Mouse (Mus musculus): ENCODE data around the gene Mdh1b. TPM values are rescaled to one million over a fixed set of nuclear protein-coding genes. Genes with fewer than 3 reads are reported as not detected.

The Mdh1b gene
- 3.2 TPM for polyA plus RNA-seq (2014; fragmentation: Illumina TruSeq; extraction: RNeasy Lipid Tissue Mini Kit (QIAGEN cat#74804); ENCODE audit: low read depth, low replicate concordance)

GRCm38 (mm10) chr1:63730240-63730771 is at the start of gene Mdh1b, which contains the start of gene Fastkd2:
Gene Mdh1b (minus strand): TSS chr1:63730318.
Gene Fastkd2 (plus strand): TSS chr1:63730614.

GRCm38 (mm10) chr1:63769167-63769566 is 39.0 kb upstream of the Mdh1b start, which contains the start of gene 4933402D24Rik:
Gene 4933402D24Rik (minus strand): TSS chr1:63769267.

GRCm38 (mm10) chr1:63686827-63687226 is 43.3 kb downstream of the Mdh1b start, which contains the start of gene Dytn:
Gene Dytn (minus strand): TSS chr1:63686927.

Other genes with a start within 250 kb of the Mdh1b start
- not detected for gene Gm39653, start 114.3 kb downstream of the Mdh1b start, polyA plus RNA-seq (2014; fragmentation: Illumina TruSeq; extraction: RNeasy Lipid Tissue Mini Kit (QIAGEN cat#74804); ENCODE audit: low read depth, low replicate concordance)
- not detected for gene Dytn, start 43.4 kb downstream of the Mdh1b start, polyA plus RNA-seq (2014; fragmentation: Illumina TruSeq; extraction: RNeasy Lipid Tissue Mini Kit (QIAGEN cat#74804); ENCODE audit: low read depth, low replicate concordance)
- gene Fastkd2, start 296 bp upstream of the Mdh1b start, polyA plus RNA-seq (2014; fragmentation: Illumina TruSeq; extraction: RNeasy Lipid Tissue Mini Kit (QIAGEN cat#74804); ENCODE audit: low read depth, low replicate concordance): 14.5 TPM
- not detected for gene 4933402D24Rik, start 38.9 kb upstream of the Mdh1b start, polyA plus RNA-seq (2014; fragmentation: Illumina TruSeq; extraction: RNeasy Lipid Tissue Mini Kit (QIAGEN cat#74804); ENCODE audit: low read depth, low replicate concordance)